Mouse (Mus musculus): ENCODE data around the gene Nipsnap2. TPM values are rescaled to one million over a fixed set of nuclear protein-coding genes. Genes with fewer than 3 reads are reported as not detected.

Nipsnap2 gene
- polyA plus RNA-seq, 2 experiments, result 15.9 to 22.6 TPM

- no peaks in the 10 kb centered on the region; the same call in 1 of the 2 replicates for H3K36me3 ChIP-seq (replicated peaks; ENCODE audit: control insufficient read depth, insufficient read depth, low read depth)
- TF ChIP-seq CTCF (IDR thresholded peaks at IDR 0.05; ENCODE audit: low read depth), result no peak
- no peak for TF ChIP-seq EP300 (IDR thresholded peaks at IDR 0.05; ENCODE audit: low read depth)
- 30% methylated on average over 11 of the region's 11 CpGs for WGBS (ENCODE audit: insufficient replicate concordance)
- H3K27ac ChIP-seq, result peak overlapping the region; percentile 59
- H3K4me2 ChIP-seq (ENCODE audit: low read depth), result peak overlapping the region; percentile 54
- ATAC-seq (ENCODE audit: insufficient read depth) (peak; percentile 57), DNase-seq (ENCODE audit: low read depth in 3 of 3, low spot score in 3 of 3) (no peak)
- no peak overlapping the region for H3K4me3 ChIP-seq (ENCODE audit: insufficient read depth in 1 of 2, low read depth in 2 of 2, low read length in 2 of 2)
- H3K4me1 ChIP-seq (replicated peaks; ENCODE audit: control insufficient read depth in 2 of 2, insufficient read depth in 2 of 2, low read length in 1 of 2), result peaks cover 42 to 43% of the 10 kb centered on the region in 2 experiments
- H3K9ac ChIP-seq (replicated peaks), result peak overlapping the region; percentile 51
- H3K9me3 ChIP-seq (ENCODE audit: control insufficient read depth, low read length), result no peaks in the 10 kb centered on the region
- no peaks in the 10 kb centered on the region for H3K27me3 ChIP-seq (ENCODE audit: control insufficient read depth, insufficient read depth, low read length)
These were observed 5.5 kb downstream of the Nipsnap2 start for GRCm38 (mm10) chr5:129730344-129730743.

- no peaks in the 10 kb centered on the region for H3K9me3 ChIP-seq (ENCODE audit: control insufficient read depth, low read length)
- TF ChIP-seq CTCF (IDR thresholded peaks at IDR 0.05; ENCODE audit: low read depth) (no peak), EP300 (IDR thresholded peaks at IDR 0.05; ENCODE audit: low read depth) (no peak)
- H3K4me1 ChIP-seq (replicated peaks; ENCODE audit: control insufficient read depth in 2 of 2, insufficient read depth in 2 of 2, low read length in 1 of 2), result peaks cover 42 to 43% of the 10 kb centered on the region in 2 experiments
- peak overlapping the region; percentile 28; the same call in 1 of the 2 replicates for H3K27ac ChIP-seq
- H3K4me3 ChIP-seq (ENCODE audit: insufficient read depth in 1 of 2, low read depth in 2 of 2, low read length in 2 of 2), result no peak overlapping the region
- DNase-seq (ENCODE audit: low read depth in 3 of 3, low spot score in 3 of 3) (no peak), ATAC-seq (ENCODE audit: insufficient read depth) (no peak)
- 77% methylated on average over 5 of the region's 5 CpGs for WGBS (ENCODE audit: insufficient replicate concordance)
- H3K9ac ChIP-seq (replicated peaks), result no peak overlapping the region
- H3K4me2 ChIP-seq (ENCODE audit: low read depth), result no peak overlapping the region
- H3K27me3 ChIP-seq (ENCODE audit: control insufficient read depth, insufficient read depth, low read length), result no peaks in the 10 kb centered on the region
- H3K36me3 ChIP-seq (replicated peaks; ENCODE audit: control insufficient read depth, insufficient read depth, low read depth), result no peaks in the 10 kb centered on the region; the same call in 1 of the 2 replicates
These were observed 6.2 kb downstream of the Nipsnap2 start for GRCm38 (mm10) chr5:129731021-129731420.

GRCm38 (mm10) chr5:129740976-129741375 lies 16.1 kb downstream of the Nipsnap2 start:
- 92% methylated on average over 1 of the region's 1 CpGs for WGBS (ENCODE audit: insufficient replicate concordance)
- H3K27me3 ChIP-seq (ENCODE audit: control insufficient read depth, insufficient read depth, low read length), result no peaks in the 10 kb centered on the region
- peak; percentile 68 for TF ChIP-seq CTCF (IDR thresholded peaks at IDR 0.05; ENCODE audit: low read depth)
- TF ChIP-seq EP300 (IDR thresholded peaks at IDR 0.05; ENCODE audit: low read depth), result no peak
- no peaks in the 10 kb centered on the region; the same call in 1 of the 2 replicates for H3K36me3 ChIP-seq (replicated peaks; ENCODE audit: control insufficient read depth, insufficient read depth, low read depth)
- ATAC-seq (ENCODE audit: insufficient read depth) (no peak), DNase-seq (ENCODE audit: low read depth in 3 of 3, low spot score in 3 of 3) (no peak)
- no peak overlapping the region for H3K9ac ChIP-seq (replicated peaks)
- peaks cover 20 to 32% of the 10 kb centered on the region in 2 experiments for H3K4me1 ChIP-seq (replicated peaks; ENCODE audit: control insufficient read depth in 2 of 2, insufficient read depth in 2 of 2, low read length in 1 of 2)
- no peak overlapping the region for H3K4me3 ChIP-seq (ENCODE audit: insufficient read depth in 1 of 2, low read depth in 2 of 2, low read length in 2 of 2)
- H3K9me3 ChIP-seq (ENCODE audit: control insufficient read depth, low read length), result no peaks in the 10 kb centered on the region
- no peak overlapping the region for H3K27ac ChIP-seq
- H3K4me2 ChIP-seq (ENCODE audit: low read depth), result no peak overlapping the region

DNA sequence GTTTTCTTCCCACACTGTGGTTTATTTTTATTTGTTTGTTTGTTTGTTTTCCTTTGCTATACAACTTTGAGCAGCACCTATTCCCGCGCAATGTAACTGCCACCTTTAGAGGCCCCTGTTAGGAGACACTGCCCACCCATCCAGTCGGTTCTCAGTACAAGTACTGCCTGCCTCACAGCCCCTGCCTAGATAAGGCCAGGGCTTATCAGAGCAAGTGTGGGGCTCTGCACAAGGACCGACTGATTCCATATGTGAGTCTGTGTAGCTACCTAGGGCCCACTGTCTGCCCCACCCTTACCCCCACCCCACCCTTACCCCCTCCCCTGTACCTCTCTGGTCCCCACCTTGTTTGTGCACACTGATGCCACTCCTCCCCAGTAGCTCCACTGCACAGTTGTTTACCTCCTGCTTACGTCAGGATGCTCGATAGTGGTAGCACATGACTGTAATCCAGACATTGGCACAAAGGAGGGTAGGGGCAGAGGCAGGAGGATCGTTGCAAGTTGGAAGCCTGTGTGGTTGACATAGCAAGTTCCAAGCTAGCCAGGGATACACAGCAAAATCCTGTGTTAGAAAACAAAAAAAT lies 18.1 kb downstream of the Nipsnap2 start:
- 15% methylated on average over 7 of the region's 7 CpGs for WGBS (ENCODE audit: insufficient replicate concordance)
- ATAC-seq (ENCODE audit: insufficient read depth) (peak; percentile 93), DNase-seq (ENCODE audit: low read depth in 3 of 3, low spot score in 3 of 3) (peak; percentile 45 to 50 (median 45))
- Histone ChIP-seq H3K4me2 (ENCODE audit: low read depth) (peak overlapping the region; percentile 48), H3K36me3 (replicated peaks; ENCODE audit: control insufficient read depth, insufficient read depth, low read depth) (no peaks in the 10 kb centered on the region; the same call in 1 of the 2 replicates), H3K9me3 (ENCODE audit: control insufficient read depth, low read length) (no peaks in the 10 kb centered on the region), H3K27ac (peak overlapping the region; percentile 63), H3K27me3 (ENCODE audit: control insufficient read depth, insufficient read depth, low read length) (no peaks in the 10 kb centered on the region), H3K4me3 (ENCODE audit: insufficient read depth in 1 of 2, low read depth in 2 of 2, low read length in 2 of 2) (no peak overlapping the region), H3K4me1 (replicated peaks; ENCODE audit: control insufficient read depth in 2 of 2, insufficient read depth in 2 of 2, low read length in 1 of 2) (peaks cover 20 to 32% of the 10 kb centered on the region in 2 experiments), H3K9ac (replicated peaks) (no peak overlapping the region; the same call in 1 of the 2 replicates)
- TF ChIP-seq EP300 (IDR thresholded peaks at IDR 0.05; ENCODE audit: low read depth), result 0 out of 2 replicates have a peak, but pooled peaks have one; percentile 23
- TF ChIP-seq CTCF (IDR thresholded peaks at IDR 0.05; ENCODE audit: low read depth), result no peak

DNA sequence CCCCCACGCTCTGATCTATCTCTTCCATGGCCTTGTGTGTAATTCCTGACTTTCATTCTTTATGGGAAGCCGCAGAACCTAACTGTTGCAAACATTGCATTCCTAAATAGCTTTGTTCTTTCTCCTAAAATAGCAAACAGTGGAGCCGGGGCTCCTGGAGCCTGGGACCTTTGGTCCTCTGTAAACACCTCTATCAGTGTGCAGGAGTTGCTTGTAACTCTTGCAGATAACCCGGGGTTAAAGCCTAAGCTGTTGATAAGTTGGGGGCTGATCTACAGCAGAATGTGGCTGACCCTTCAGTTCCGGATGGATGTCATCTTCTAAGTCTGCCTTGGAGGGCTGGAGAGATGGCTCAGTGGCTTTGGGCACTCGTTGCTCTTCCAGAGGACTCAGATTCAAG lies 19.2 kb downstream of the Nipsnap2 start:
- DNase-seq (ENCODE audit: low read depth in 3 of 3, low spot score in 3 of 3), result no peak
- TF ChIP-seq CTCF (IDR thresholded peaks at IDR 0.05; ENCODE audit: low read depth), result no peak
- TF ChIP-seq EP300 (IDR thresholded peaks at IDR 0.05; ENCODE audit: low read depth), result 0 out of 2 replicates have a peak, but pooled peaks have one; percentile 10
- Histone ChIP-seq H3K27me3 (ENCODE audit: control insufficient read depth, insufficient read depth, low read length) (no peaks in the 10 kb centered on the region), H3K4me1 (replicated peaks; ENCODE audit: control insufficient read depth in 2 of 2, insufficient read depth in 2 of 2, low read length in 1 of 2) (peaks cover 20 to 32% of the 10 kb centered on the region in 2 experiments), H3K27ac (peak overlapping the region; percentile 63), H3K9me3 (ENCODE audit: control insufficient read depth, low read length) (no peaks in the 10 kb centered on the region), H3K9ac (replicated peaks) (no peak overlapping the region), H3K36me3 (replicated peaks; ENCODE audit: control insufficient read depth, insufficient read depth, low read depth) (no peaks in the 10 kb centered on the region; the same call in 1 of the 2 replicates), H3K4me2 (ENCODE audit: low read depth) (peak overlapping the region; percentile 48), H3K4me3 (ENCODE audit: insufficient read depth in 1 of 2, low read depth in 2 of 2, low read length in 2 of 2) (no peak overlapping the region)
- 34% methylated on average over 6 of the region's 6 CpGs for WGBS (ENCODE audit: insufficient replicate concordance)
- ATAC-seq (ENCODE audit: insufficient read depth), result no peak
